Comparison of ENCODE assay signal across 10 mouse cellular contexts in genomic region chr8:91804403-91805253, GRCm38 (mm10). TPM values are rescaled to one million over a fixed set of nuclear protein-coding genes. Genes with fewer than 3 reads are reported as not detected.
DNase-seq lines count a peak whose midpoint lies in the region; ATAC-seq lines count a peak whose summit lies in the region.
"Had no signal": no experiment of that assay in that cellular context is flagged by ENCODE, and none has a peak within 500 bp of the region (broad histone marks: within the 10 kb centered on the region; RNA-seq: fewer than 3 reads in every experiment).

No protein-coding gene starts in this region.

- WGBS in heart, embryonic 16.5 days, result 15% methylated on average over 35 of the region's 36 CpGs
- WGBS in forebrain, embryonic 11.5 days, result under 1% methylated on average over 36 of the region's 36 CpGs
- 5% methylated on average over 33 of the region's 36 CpGs for WGBS in neural tube, embryonic 14.5 days

- intact Hi-C loops in heart, postnatal 10 days (cut with DNase I), result loop anchor here (5.0 kb wide), 1 partner anchor 208 kb away; no protein-coding TSS in a partner anchor

- H3K27me3 ChIP-seq in heart, embryonic 16.5 days (ENCODE audit: control insufficient read depth, insufficient read depth, low read length), result peaks cover 68% of the 10 kb centered on the region
- peaks cover 92% of the 10 kb centered on the region for H3K27me3 ChIP-seq in forebrain, embryonic 11.5 days (ENCODE audit: control insufficient read depth, insufficient read depth, low read length)
- H3K27me3 ChIP-seq in neural tube, embryonic 14.5 days (ENCODE audit: control insufficient read depth, insufficient read depth, low read length), result peaks cover 48% of the 10 kb centered on the region
- H3K27me3 ChIP-seq: CH12.LX had no signal

- no peaks in the 10 kb centered on the region for H3K36me3 ChIP-seq in heart, embryonic 16.5 days (ENCODE audit: control insufficient read depth, insufficient read depth)
- H3K36me3 ChIP-seq in forebrain, embryonic 11.5 days (ENCODE audit: control insufficient read depth, insufficient read depth, low read length), result no peaks in the 10 kb centered on the region
- H3K36me3 ChIP-seq in neural tube, embryonic 14.5 days (ENCODE audit: control insufficient read depth, insufficient read depth, low read length), result no peaks in the 10 kb centered on the region

- peak overlapping the region; percentile 44; the same call in 1 of the 2 replicates for H3K9ac ChIP-seq in heart, embryonic 16.5 days (ENCODE audit: low read length)
- no peak overlapping the region for H3K9ac ChIP-seq in forebrain, embryonic 11.5 days (ENCODE audit: low read length)
- H3K9ac ChIP-seq in neural tube, embryonic 14.5 days (replicated peaks; ENCODE audit: low read depth, low read length), result no peak overlapping the region

- H3K4me2 ChIP-seq in heart, embryonic 16.5 days (ENCODE audit: low read depth, low read length), result peak overlapping the region; percentile 77
- peak overlapping the region; percentile 39 for H3K4me2 ChIP-seq in forebrain, embryonic 11.5 days (ENCODE audit: low read depth, low read length, severe bottlenecking)
- H3K4me2 ChIP-seq in neural tube, embryonic 14.5 days (ENCODE audit: low read depth, low read length), result peak overlapping the region; percentile 29

- no peak for ATAC-seq in heart, embryonic 16.5 days (replicated peaks; ENCODE audit: extremely low read depth, insufficient read depth, low FRiP score)
- ATAC-seq in forebrain, embryonic 11.5 days (replicated peaks; ENCODE audit: low FRiP score), result no peak
- ATAC-seq in neural tube, embryonic 14.5 days (ENCODE audit: low read depth), result no peak

- no peak overlapping the region for H3K27ac ChIP-seq in heart, embryonic 16.5 days (ENCODE audit: low read length)
- H3K27ac ChIP-seq in forebrain, embryonic 11.5 days (ENCODE audit: low read depth, low read length), result no peak overlapping the region
- no peak overlapping the region for H3K27ac ChIP-seq in neural tube, embryonic 14.5 days (ENCODE audit: low read depth, low read length)

- peaks cover 5% of the 10 kb centered on the region; the same call in 1 of the 2 replicates for H3K4me1 ChIP-seq in heart, embryonic 16.5 days (ENCODE audit: control insufficient read depth, insufficient read depth, low read length)
- peaks cover 28% of the 10 kb centered on the region; the same call in 1 of the 2 replicates for H3K4me1 ChIP-seq in forebrain, embryonic 11.5 days (replicated peaks; ENCODE audit: control insufficient read depth, insufficient read depth, low read length)
- peaks cover 32% of the 10 kb centered on the region for H3K4me1 ChIP-seq in neural tube, embryonic 14.5 days (ENCODE audit: control insufficient read depth, insufficient read depth, low read length)

- peak overlapping the region; percentile 52 for H3K4me3 ChIP-seq in heart, embryonic 16.5 days (ENCODE audit: low read length)
- no peak overlapping the region for H3K4me3 ChIP-seq in forebrain, embryonic 11.5 days (ENCODE audit: low read depth, low read length)
- no peak overlapping the region for H3K4me3 ChIP-seq in neural tube, embryonic 14.5 days (ENCODE audit: low read depth, low read length)

- DNase-seq in heart, postnatal 10 days, result no peak
- peak; percentile 79 for DNase-seq in forebrain, embryonic 11.5 days (ENCODE audit: low spot score)
- DNase-seq in kidney, postnatal 25 days, result peak; percentile 53 to 80
- DNase-seq in urinary bladder, postnatal 4 days (ENCODE audit: low spot score in 2 of 2), result no peak
- no peak for DNase-seq in gastrocnemius, postnatal 10 days
- no peak for DNase-seq in cerebellum, postnatal 14 days

- H3K9me3 ChIP-seq in heart, embryonic 16.5 days (replicated peaks; ENCODE audit: control insufficient read depth, low read length), result no peaks in the 10 kb centered on the region
- no peaks in the 10 kb centered on the region for H3K9me3 ChIP-seq in forebrain, embryonic 11.5 days (ENCODE audit: control insufficient read depth, low read length)
- no peaks in the 10 kb centered on the region for H3K9me3 ChIP-seq in neural tube, embryonic 14.5 days (ENCODE audit: control insufficient read depth, low read length)

RNA-seq across cellular contexts. Expression of gene Irx3, which starts 2.8 kb away (rescaled TPM):
- polyA plus RNA-seq in heart, embryonic 16.5 days (2015; fragmentation: Nextera tagmentation; extraction: Ambion mirVana), result 13.4 and 16.6 TPM in 2 replicates
- 10 to 100 TPM; 33.8 to 44.3 TPM for total RNA-seq in heart, postnatal 10 days (2021)
- 11.4 and 14.7 TPM in 2 replicates for polyA plus RNA-seq in forebrain, embryonic 11.5 days (2014; fragmentation: Nextera tagmentation; extraction: Ambion mirVana)
- 4.1 and 4.5 TPM in 2 replicates for polyA plus RNA-seq in neural tube, embryonic 14.5 days (2014; fragmentation: Nextera tagmentation; extraction: Ambion mirVana)
- total RNA-seq in gastrocnemius, postnatal 10 days (2021), result 1 to 10 TPM in 1 of 2 experiments, under 1 TPM in 1; 0.47 to 1.4 TPM
- total RNA-seq: CH12.LX; common myeloid progenitor, adult 5-6 weeks had no signal

Comparison
In these comparisons a context has a peak if more than half of its experiments do, and no peak if none do; other contexts are left out.
1. DNase-seq: peak in forebrain, embryonic 11.5 days (single experiment) and kidney, postnatal 25 days (2 of 2); none in heart, postnatal 10 days (0 of 2), urinary bladder, postnatal 4 days (0 of 2), gastrocnemius, postnatal 10 days (single experiment) and cerebellum, postnatal 14 days (0 of 2).
2. Peak in every context shown above with its lines, with median percentiles within 50 percentile points of each other: H3K4me2 ChIP-seq.